Mouse (Mus musculus) embryonic facial prominence, embryonic 13.5 days (tissue): ENCODE measurements around the gene Mageh1. TPM values are rescaled to one million over a fixed set of nuclear protein-coding genes. Genes with fewer than 3 reads are reported as not detected.
A peak's percentile ranks its signal among the peaks of the same experiment; 100 is the strongest.
"Not testable (repeated sequence)": the region's sequence is repeated elsewhere in the genome, so short reads cannot be mapped to it uniquely, and the experiment has no call there.

Source experiments
- ATAC-seq: fragments of 200-750 bp; cut with Nextera tagmentation; 2 replicates; pipeline ENCODE4 v1.8.0; 2017; ENCODE audit warnings: low read depth; ENCODE audit not compliant: insufficient number of reproducible peaks, insufficient read depth, low FRiP score, low TSS enrichment
- H3K27ac ChIP-seq: fragments of 300-500 bp; sonication (generic); 2 replicates; pipeline ENCODE4 v1.5.1; 2015; ENCODE audit warnings: moderate library complexity, mild to moderate bottlenecking, inconsistent platforms
- H3K27me3 ChIP-seq: fragments of 300-500 bp; sonication (generic); 2 replicates; pipeline ENCODE4 v1.6.1; 2015; ENCODE audit warnings: mild to moderate bottlenecking, inconsistent platforms
- H3K36me3 ChIP-seq: fragments of 300-500 bp; sonication (generic); 2 replicates; pipeline ENCODE4 v1.6.1; 2015; ENCODE audit warnings: mild to moderate bottlenecking, inconsistent platforms
- H3K4me1 ChIP-seq: fragments of 300-500 bp; sonication (generic); 2 replicates; pipeline ENCODE4 v1.6.1; 2015; ENCODE audit warnings: inconsistent platforms
- H3K4me2 ChIP-seq: fragments of 300-500 bp; sonication (generic); 2 replicates; pipeline ENCODE4 v1.6.1; 2015; ENCODE audit warnings: moderate library complexity, mild to moderate bottlenecking, inconsistent platforms
- H3K4me3 ChIP-seq: fragments of 300-500 bp; sonication (generic); 2 replicates; pipeline ENCODE4 v1.5.1; 2015; ENCODE audit warnings: mild to moderate bottlenecking, inconsistent platforms
- H3K9ac ChIP-seq: fragments of 300-500 bp; sonication (generic); 2 replicates; pipeline ENCODE4 v1.6.1; 2015; ENCODE audit warnings: mild to moderate bottlenecking, inconsistent platforms
- H3K9me3 ChIP-seq: fragments of 300-500 bp; sonication (generic); 2 replicates; pipeline ENCODE4 v1.6.1; 2016; ENCODE audit warnings: inconsistent platforms
- WGBS: fragments of 180-500 bp; shearing (Covaris S2); methylation state at CpG from one replicate; pipeline ENCODE4 v1.1.7; 2015; ENCODE audit warnings: mixed read lengths; 5-methylcytosine and 5-hydroxymethylcytosine counted together
- polyA plus RNA-seq: library from polyadenylated mRNA; unstranded; fragments of >200 nt; fragmentation: Nextera tagmentation; extraction: Ambion mirVana; gene quantifications from 2 replicates; pipeline ENCODE4 v1.2.1, GENCODE M21; 2015

Mageh1 gene
- 64.7 and 65.5 TPM in 2 replicates for polyA plus RNA-seq

DNA sequence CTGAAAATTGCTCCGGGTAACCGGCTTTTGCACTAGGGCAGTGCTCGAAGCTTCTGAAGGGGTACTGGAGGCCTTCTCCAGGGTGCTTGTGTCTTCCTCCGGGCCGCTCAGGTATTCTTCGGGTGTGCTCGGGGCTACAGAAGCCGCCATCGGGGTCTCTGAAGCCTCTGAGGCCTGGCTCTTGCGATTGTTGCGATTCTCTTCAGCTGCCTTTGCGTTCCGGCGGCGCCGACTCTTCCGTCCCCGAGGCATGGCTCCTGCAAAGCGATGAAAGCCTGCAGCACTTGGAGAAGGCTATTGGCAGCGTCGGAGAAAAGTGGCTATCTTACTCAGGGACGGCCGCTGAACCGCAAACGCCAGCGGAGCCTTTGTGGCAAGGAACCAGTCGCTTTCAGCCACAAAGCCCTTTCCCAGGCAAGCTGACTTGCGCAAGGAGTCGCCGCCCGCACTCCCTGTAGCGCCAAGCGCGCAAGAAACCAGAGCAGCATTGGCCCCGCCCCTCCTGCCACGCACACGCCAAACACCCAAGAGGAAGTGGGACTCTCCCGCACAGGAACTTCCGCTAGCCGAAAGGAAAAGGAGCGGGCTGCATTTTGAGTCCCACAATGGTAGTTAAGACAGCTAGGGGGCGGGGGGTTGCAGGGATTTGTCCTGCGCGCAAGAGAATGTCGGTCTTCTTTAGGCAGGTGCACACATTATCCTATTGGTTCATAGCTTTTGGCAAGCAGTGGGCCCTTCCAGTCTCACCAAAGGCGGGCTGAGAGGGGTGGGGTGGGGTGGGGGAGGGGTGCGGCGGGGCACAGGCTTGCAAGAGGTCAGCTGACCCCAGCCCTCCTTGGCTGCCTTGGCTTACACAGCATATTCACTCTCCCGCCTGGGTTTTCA, at the start of gene Mageh1:
Gene Mageh1 (minus strand): TSS at position 489 of the 885 bp plus-strand sequence.
- H3K4me3 ChIP-seq, result peak within 1 kb of the TSS; percentile 54
- peaks cover 13% of the 10 kb centered on the region for H3K27me3 ChIP-seq
- H3K36me3 ChIP-seq, result no peaks in the 10 kb centered on the region
- WGBS, result 23% methylated on average over 49 of the region's 49 CpGs
- H3K4me2 ChIP-seq, result peak within 1 kb of the TSS; percentile 58
- H3K9ac ChIP-seq, result peak within 1 kb of the TSS; percentile 81
- no peaks in the 10 kb centered on the region for H3K9me3 ChIP-seq
- peak; percentile 91 for ATAC-seq
- H3K4me1 ChIP-seq, result no peaks in the 10 kb centered on the region
- peak within 1 kb of the TSS; percentile 91 for H3K27ac ChIP-seq

- not testable (repeated sequence) for H3K4me1 ChIP-seq, H3K36me3 ChIP-seq, H3K9ac ChIP-seq, H3K9me3 ChIP-seq
- Histone ChIP-seq H3K27me3 (peaks cover 13% of the 10 kb centered on the region), H3K4me2 (peak overlapping the region; percentile 58), H3K27ac (peak overlapping the region; percentile 91; the same call in 1 of the 2 replicates), H3K4me3 (peak overlapping the region; percentile 54)
- ATAC-seq, result peak; percentile 76
- WGBS, result 27% methylated on average over 8 of the region's 22 CpGs
These were observed 783 bp upstream of the Mageh1 start for GRCm38 (mm10) chrX:153037972-153038744.

DNA sequence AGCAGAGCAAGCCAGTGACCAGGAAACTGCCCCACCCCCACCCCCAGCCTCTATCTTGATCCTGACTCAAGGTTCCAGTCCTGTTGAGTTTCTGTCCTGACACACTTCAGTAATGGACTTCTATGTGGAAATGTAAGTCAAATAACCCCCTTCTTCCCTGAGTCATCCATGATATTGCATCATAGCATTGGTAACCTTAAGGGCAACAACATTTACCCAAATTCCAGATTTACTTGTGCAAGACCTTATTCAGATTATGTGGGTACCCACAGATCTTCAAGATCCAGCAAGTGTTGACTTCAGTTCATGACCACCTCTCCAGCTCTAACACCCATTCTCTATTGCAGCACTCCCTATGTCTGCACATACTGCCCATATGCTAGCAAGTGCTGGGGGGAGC, 5.8 kb downstream of the Mageh1 start:
- not testable (repeated sequence) for H3K4me3 ChIP-seq, H3K27me3 ChIP-seq, H3K9ac ChIP-seq, H3K4me1 ChIP-seq, H3K9me3 ChIP-seq, H3K36me3 ChIP-seq, ATAC-seq, H3K27ac ChIP-seq, H3K4me2 ChIP-seq

DNA sequence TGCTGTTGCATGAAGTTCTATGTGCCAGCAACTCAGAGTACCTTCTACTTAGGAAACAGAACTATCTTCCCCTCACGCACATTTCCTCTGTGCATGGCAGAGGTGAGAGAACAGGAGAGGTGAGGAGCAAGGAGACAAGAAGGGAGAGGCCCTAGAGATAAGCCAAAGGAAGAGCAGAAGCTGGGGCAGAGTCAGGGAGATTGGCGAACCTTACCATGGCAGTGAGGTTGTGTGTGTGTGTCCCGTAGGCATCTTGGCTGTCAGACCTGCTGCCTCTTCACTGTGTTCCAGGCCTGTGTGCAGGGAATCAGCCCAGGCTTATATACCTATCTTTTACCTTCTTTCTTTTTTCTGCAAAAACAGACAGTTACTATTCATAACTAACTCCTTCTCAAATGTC, 11.7 kb downstream of the Mageh1 start:
- ATAC-seq, result not testable (repeated sequence)

GRCm38 (mm10) chrX:153025255-153025654, 12.1 kb downstream of the Mageh1 start:
- H3K27me3 ChIP-seq, H3K27ac ChIP-seq, ATAC-seq, H3K9me3 ChIP-seq, H3K4me3 ChIP-seq, H3K4me1 ChIP-seq, H3K36me3 ChIP-seq, H3K9ac ChIP-seq, H3K4me2 ChIP-seq: not testable (repeated sequence)
- no CpG with 5 or more reads among the region's 3 CpGs for WGBS

More for the DNA sequence above, 11.7 kb downstream of the Mageh1 start:
- not testable (repeated sequence) for H3K4me3 ChIP-seq, H3K9me3 ChIP-seq, H3K27ac ChIP-seq, H3K4me1 ChIP-seq, H3K36me3 ChIP-seq, H3K4me2 ChIP-seq, H3K27me3 ChIP-seq, H3K9ac ChIP-seq
- 82% methylated on average over 3 of the region's 3 CpGs for WGBS

- 38% methylated on average over 9 of the region's 9 CpGs for WGBS
These were observed 29.7 kb downstream of the Mageh1 start for GRCm38 (mm10) chrX:153007685-153008047.

DNA sequence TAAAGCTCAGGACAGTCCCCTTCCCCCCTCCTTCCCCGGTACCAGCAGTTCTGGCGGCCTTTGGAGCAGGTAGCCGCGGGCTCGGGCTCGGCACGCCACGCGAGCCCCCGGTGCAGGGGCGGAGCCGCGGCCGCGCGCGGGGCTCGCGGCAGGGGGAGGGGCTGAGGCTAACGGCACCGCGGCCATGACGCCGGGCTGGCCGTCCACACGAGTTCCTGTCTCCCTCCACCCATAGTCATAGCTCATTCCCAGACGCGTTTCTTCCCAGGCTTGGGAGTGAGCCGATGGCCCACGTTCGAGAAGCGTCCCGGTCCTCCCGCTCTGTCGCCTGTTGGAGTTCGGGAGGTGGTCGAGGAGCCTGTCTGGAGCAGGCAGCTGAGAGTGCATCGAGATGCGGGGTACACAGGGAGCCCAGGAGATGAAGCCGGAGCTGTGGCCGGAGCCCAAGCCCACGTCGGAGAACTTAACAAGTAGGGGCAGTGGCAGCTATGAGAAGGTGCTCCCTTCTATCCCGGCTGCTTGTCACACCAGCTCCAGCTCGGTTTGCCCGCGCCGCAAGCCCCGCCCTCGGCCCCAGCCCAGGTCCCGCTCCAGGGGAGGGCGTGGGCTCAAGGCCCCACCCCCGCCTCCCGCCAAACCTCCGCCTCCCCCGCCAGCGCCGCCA, 30.2 kb downstream of the Mageh1 start:
- peaks cover 17% of the 10 kb centered on the region; the same call in 1 of the 2 replicates for H3K27me3 ChIP-seq
- peak overlapping the region; percentile 59 for H3K4me2 ChIP-seq

More at GRCm38 (mm10) chrX:153007685-153008047, 29.7 kb downstream of the Mageh1 start:
- Histone ChIP-seq H3K9ac (peak overlapping the region; percentile 69; the same call in 1 of the 2 replicates), H3K27ac (no peak overlapping the region), H3K9me3 (no peaks in the 10 kb centered on the region), H3K4me1 (no peaks in the 10 kb centered on the region), H3K4me2 (peak overlapping the region; percentile 59), H3K27me3 (peaks cover 21% of the 10 kb centered on the region), H3K36me3 (no peaks in the 10 kb centered on the region), H3K4me3 (peak overlapping the region; percentile 55)
- no peak for ATAC-seq

GRCm38 (mm10) chrX:153006387-153006841, 31.0 kb downstream of the Mageh1 start, which contains the start of gene Usp51:
TSS of gene Usp51 (plus strand) at chrX:153006469.
- WGBS, result 23% methylated on average over 23 of the region's 23 CpGs
- ATAC-seq, result peak; percentile 72
- H3K9me3 ChIP-seq, result no peaks in the 10 kb centered on the region

More for the DNA sequence above, 30.2 kb downstream of the Mageh1 start:
- ATAC-seq, result peak; percentile 76
- Histone ChIP-seq H3K27ac (peak overlapping the region; percentile 60), H3K4me3 (peak overlapping the region; percentile 55), H3K36me3 (no peaks in the 10 kb centered on the region), H3K4me1 (no peaks in the 10 kb centered on the region), H3K9ac (peak overlapping the region; percentile 69), H3K9me3 (no peaks in the 10 kb centered on the region)
- 28% methylated on average over 31 of the region's 58 CpGs for whole genome bisulfite sequencing

GRCm38 (mm10) chrX:152996105-152996504, 41.3 kb downstream of the Mageh1 start:
- H3K9ac ChIP-seq, H3K27ac ChIP-seq, H3K4me1 ChIP-seq, ATAC-seq, H3K36me3 ChIP-seq, H3K27me3 ChIP-seq, H3K9me3 ChIP-seq, H3K4me2 ChIP-seq, H3K4me3 ChIP-seq: not testable (repeated sequence)
- no CpG with 5 or more reads among the region's 3 CpGs for WGBS

More at GRCm38 (mm10) chrX:153006387-153006841, 31.0 kb downstream of the Mageh1 start, which contains the start of gene Usp51:
- Histone ChIP-seq H3K27ac (peak within 1 kb of the TSS; percentile 60), H3K27me3 (peaks cover 13% of the 10 kb centered on the region; the same call in 1 of the 2 replicates), H3K4me1 (no peaks in the 10 kb centered on the region), H3K4me3 (peak within 1 kb of the TSS; percentile 55), H3K4me2 (peak within 1 kb of the TSS; percentile 59), H3K9ac (peak within 1 kb of the TSS; percentile 69), H3K36me3 (no peaks in the 10 kb centered on the region)

GRCm38 (mm10) chrX:152989852-152990251, 47.5 kb downstream of the Mageh1 start:
- H3K4me1 ChIP-seq, H3K9ac ChIP-seq, H3K9me3 ChIP-seq, H3K4me2 ChIP-seq, H3K27ac ChIP-seq, H3K4me3 ChIP-seq, H3K36me3 ChIP-seq, ATAC-seq, H3K27me3 ChIP-seq: not testable (repeated sequence)
